ENCODE assay signal across 8 mouse cellular contexts in genomic region chr11:102572866-102573663, GRCm38 (mm10). TPM values are rescaled to one million over a fixed set of nuclear protein-coding genes. Genes with fewer than 3 reads are reported as not detected.
A peak's percentile ranks its signal among the peaks of the same experiment; 100 is the strongest.
DNase-seq lines count a peak whose midpoint lies in the region; ATAC-seq and TF ChIP-seq lines count a peak whose summit lies in the region.

No protein-coding gene starts in this region.

- H3K27me3 ChIP-seq in forebrain, embryonic 14.5 days (replicated peaks; ENCODE audit: control insufficient read depth, insufficient read depth, low read length) = no peaks in the 10 kb centered on the region
- H3K27me3 ChIP-seq in lung, embryonic 14.5 days (ENCODE audit: insufficient read depth, low read length) = no peaks in the 10 kb centered on the region

- WGBS in forebrain, embryonic 14.5 days = 2% methylated on average over 18 of the region's 18 CpGs
- 13% methylated on average over 18 of the region's 18 CpGs for WGBS in lung, embryonic 14.5 days

- H3K4me2 ChIP-seq in forebrain, embryonic 14.5 days (ENCODE audit: low read length) = peak overlapping the region; percentile 62
- H3K4me2 ChIP-seq in lung, embryonic 14.5 days = peak overlapping the region; percentile 75

- H3K27ac ChIP-seq in ES-E14 (ENCODE audit: insufficient read depth, low read depth, low read length, poor library complexity, severe bottlenecking) = no peak overlapping the region; the same call in 1 of the 2 replicates
- no peak overlapping the region for H3K27ac ChIP-seq in forebrain, embryonic 14.5 days (ENCODE audit: low read depth, low read length)
- H3K27ac ChIP-seq in lung, embryonic 14.5 days (ENCODE audit: low read depth) = 0 out of 2 replicates have a peak overlapping the region, but pooled peaks have one; percentile 33

- peak; percentile 88 for DNase-seq in ES-E14 (ENCODE audit: low read depth, low spot score)
- peak; percentile 88 for DNase-seq in c-Kit-positive CD71-positive TER-119-positive erythroid progenitor cells, embryonic 14.5 days (ENCODE audit: low spot score)
- DNase-seq in forebrain, embryonic 14.5 days (ENCODE audit: low spot score) = peak; percentile 96
- DNase-seq in heart, postnatal 14 days = peak; percentile 89 to 94
- DNase-seq in layer of hippocampus, adult 18-20 months (ENCODE audit: low spot score in 2 of 2) = peak; percentile 70 to 88
- peak; percentile 99 for DNase-seq in lung, embryonic 14.5 days
- DNase-seq in thymus, adult 18-20 months = peak; percentile 38 to 41

- TF ChIP-seq CTCF in lung, embryonic 14.5 days (IDR thresholded peaks at IDR 0.05; ENCODE audit: low read depth) = peak; percentile 94

- peak; percentile 79 for ATAC-seq in forebrain, embryonic 14.5 days
- ATAC-seq in lung, embryonic 14.5 days (ENCODE audit: insufficient read depth) = peak; percentile 67
- ATAC-seq in neutrophil, adult 5-6 weeks (ENCODE audit: extremely low read depth, insufficient number of reproducible peaks, low FRiP score, poor library complexity, severe bottlenecking) = peak; percentile 70; the same call in 1 of the 2 replicates

- H3K9ac ChIP-seq in ES-E14 (ENCODE audit: insufficient read depth, low read depth, low read length, poor library complexity, severe bottlenecking) = peak overlapping the region; percentile 54; the same call in 1 of the 2 replicates
- H3K9ac ChIP-seq in forebrain, embryonic 14.5 days (ENCODE audit: low read length) = peak overlapping the region; percentile 64
- H3K9ac ChIP-seq in lung, embryonic 14.5 days = peak overlapping the region; percentile 67

- peak overlapping the region; percentile 41 to 49; a peak in 3 of 4 replicates for H3K4me3 ChIP-seq in ES-E14 (ENCODE audit: insufficient read depth in 1 of 2, low read depth in 1 of 2, low read length in 2 of 2, poor library complexity in 1 of 2, severe bottlenecking in 1 of 2)
- peak overlapping the region; percentile 30 for H3K4me3 ChIP-seq in forebrain, embryonic 14.5 days (ENCODE audit: low read depth, low read length)
- H3K4me3 ChIP-seq in lung, embryonic 14.5 days (ENCODE audit: low read depth, low read length) = peak overlapping the region; percentile 34

- intact Hi-C loops in heart, postnatal 14 days (cut with DNase I) = loop anchor here (1.0 to 5.0 kb wide), 3 partner anchors 34 to 86 kb away; no protein-coding TSS in a partner anchor

- H3K36me3 ChIP-seq in ES-E14 (ENCODE audit: control insufficient read depth, insufficient read depth, low read length, poor library complexity, severe bottlenecking) = no peaks in the 10 kb centered on the region
- H3K36me3 ChIP-seq in forebrain, embryonic 14.5 days (ENCODE audit: control insufficient read depth, insufficient read depth, low read length) = no peaks in the 10 kb centered on the region
- H3K36me3 ChIP-seq in lung, embryonic 14.5 days (ENCODE audit: insufficient read depth) = no peaks in the 10 kb centered on the region

- in situ Hi-C loops in ES-E14 (cut with MboI; ENCODE audit: low sequenced_read_pairs in 2 of 2, unreplicated experiment in 2 of 2) = no loop called here

- no peaks in the 10 kb centered on the region for H3K9me3 ChIP-seq in ES-E14 (ENCODE audit: control insufficient read depth, insufficient read depth, low read depth, low read length)
- H3K9me3 ChIP-seq in forebrain, embryonic 14.5 days (replicated peaks; ENCODE audit: control insufficient read depth, low read length) = no peaks in the 10 kb centered on the region
- no peaks in the 10 kb centered on the region for H3K9me3 ChIP-seq in lung, embryonic 14.5 days (ENCODE audit: low read depth, low read length)

- H3K4me1 ChIP-seq in ES-E14 (ENCODE audit: control insufficient read depth in 2 of 2, insufficient read depth in 2 of 2, low read length in 2 of 2, poor library complexity in 1 of 2) = peaks cover 2 to 12% of the 10 kb centered on the region in 2 experiments; a peak in 2 of 4 replicates
- no peaks in the 10 kb centered on the region for H3K4me1 ChIP-seq in forebrain, embryonic 14.5 days (ENCODE audit: control insufficient read depth, insufficient read depth, low read length)
- peaks cover under 1% of the 10 kb centered on the region; the same call in 1 of the 2 replicates for H3K4me1 ChIP-seq in lung, embryonic 14.5 days (ENCODE audit: insufficient read depth)

TF ChIP-seq in ES-E14, 5 proteins besides CTCF, POLR2A, EP300 and RAD21:
- TF ChIP-seq ZC3H11A (IDR thresholded peaks at IDR 0.05; ENCODE audit: borderline replicate concordance, low read depth, low read length) (no peak), ZNF384 (IDR thresholded peaks at IDR 0.05; ENCODE audit: low read depth, low read length) (peak; percentile 58; the same call in 1 of the 2 replicates)

RNA-seq across cellular contexts. Expression of gene Gm11627, which starts 6.2 kb away (rescaled TPM):
- 5.2 and 7.5 TPM in 2 replicates for total RNA-seq in ES-E14 (2012; rRNA removed)
- 6.8 and 9.8 TPM in 2 replicates for polyA plus RNA-seq in forebrain, embryonic 14.5 days (2014; fragmentation: Nextera tagmentation; extraction: Ambion mirVana)
- total RNA-seq in heart, postnatal 14 days (2021) = 1 to 10 TPM in 1 of 2 experiments, under 1 TPM in 1; 0.69 to 1.8 TPM
- 1 to 10 TPM; 2.5 to 3.8 TPM for total RNA-seq in layer of hippocampus, adult 18-20 months (2021)
- 14.3 and 15.3 TPM in 2 replicates for polyA plus RNA-seq in lung, embryonic 14.5 days (2014; fragmentation: Nextera tagmentation; extraction: Ambion mirVana)
- total RNA-seq in neutrophil, adult 5-6 weeks (2017) = not detected in 2 replicates

RNA-seq across cellular contexts. Expression of gene Gpatch8, which starts 16.9 kb away (rescaled TPM):
- total RNA-seq in ES-E14 (2012; rRNA removed) = 22.5 and 22.9 TPM in 2 replicates
- 32.6 and 47.7 TPM in 2 replicates for polyA plus RNA-seq in forebrain, embryonic 14.5 days (2014; fragmentation: Nextera tagmentation; extraction: Ambion mirVana)
- total RNA-seq in heart, postnatal 14 days (2021) = 10 to 100 TPM; 24.7 to 25.7 TPM
- total RNA-seq in layer of hippocampus, adult 18-20 months (2021) = 10 to 100 TPM; 47.5 to 48.8 TPM
- 47.0 and 49.4 TPM in 2 replicates for polyA plus RNA-seq in lung, embryonic 14.5 days (2014; fragmentation: Nextera tagmentation; extraction: Ambion mirVana)
- total RNA-seq in neutrophil, adult 5-6 weeks (2017) = 52.8 and 56.9 TPM in 2 replicates

RNA-seq across cellular contexts. Expression of gene Fzd2, which starts 31.1 kb away (rescaled TPM):
- 26.4 and 27.9 TPM in 2 replicates for total RNA-seq in ES-E14 (2012; rRNA removed)
- 18.6 and 19.2 TPM in 2 replicates for polyA plus RNA-seq in forebrain, embryonic 14.5 days (2014; fragmentation: Nextera tagmentation; extraction: Ambion mirVana)
- total RNA-seq in heart, postnatal 14 days (2021) = 1 to 10 TPM; 5.6 to 7.3 TPM
- 1 to 10 TPM; 7.3 to 7.5 TPM for total RNA-seq in layer of hippocampus, adult 18-20 months (2021)
- 40.0 and 42.9 TPM in 2 replicates for polyA plus RNA-seq in lung, embryonic 14.5 days (2014; fragmentation: Nextera tagmentation; extraction: Ambion mirVana)
- total RNA-seq in neutrophil, adult 5-6 weeks (2017) = 0.12 TPM in 1 of 2 replicates, not detected in the other

Comparison
In these comparisons a context has a peak if more than half of its experiments do, and no peak if none do; other contexts are left out.
1. DNase-seq: peak in every context shown above with its lines; median percentile 99 in lung, embryonic 14.5 days; 96 in forebrain, embryonic 14.5 days; 92 in heart, postnatal 14 days; 88 in ES-E14; 88 in c-Kit-positive CD71-positive TER-119-positive erythroid progenitor cells, embryonic 14.5 days; 79 in layer of hippocampus, adult 18-20 months; 40 in thymus, adult 18-20 months.